Mouse (Mus musculus) retina, postnatal 7 days (tissue): ENCODE measurements around the gene Hspa4.
"Not testable (repeated sequence)": the region's sequence is repeated elsewhere in the genome, so short reads cannot be mapped to it uniquely, and the experiment has no call there.

Source experiments
- DNase-seq: peaks from one replicate; pipeline ENCODE4 v3.0.0-alpha.2; 2012; ENCODE audit warnings: low read depth, low spot score

Gene Hspa4

GRCm38 (mm10) chr11:53307558-53308065 lies 7.4 kb upstream of the Hspa4 start:
- no peak for DNase-seq

- no peak for DNase-seq
Observed at GRCm38 (mm10) chr11:53306965-53307364, 6.7 kb upstream of the Hspa4 start.

- no peak for DNase-seq
Observed at GRCm38 (mm10) chr11:53304044-53304840, 4.0 kb upstream of the Hspa4 start.

- DNase-seq: no peak
Observed at GRCm38 (mm10) chr11:53301167-53301515, 884 bp upstream of the Hspa4 start.

- peak; percentile 14 for DNase-seq
Observed at GRCm38 (mm10) chr11:53299551-53300329, 517 bp downstream of the Hspa4 start.

- no peak for DNase-seq
Observed at GRCm38 (mm10) chr11:53297947-53298860, 2.1 kb downstream of the Hspa4 start.

GRCm38 (mm10) chr11:53296880-53297279 lies 3.4 kb downstream of the Hspa4 start:
- DNase-seq: no peak

- no peak for DNase-seq
Observed at GRCm38 (mm10) chr11:53294441-53294840, 5.8 kb downstream of the Hspa4 start.

- DNase-seq: no peak
Observed at GRCm38 (mm10) chr11:53290871-53291270, 9.4 kb downstream of the Hspa4 start.

GRCm38 (mm10) chr11:53290187-53290586 lies 10.1 kb downstream of the Hspa4 start:
- DNase-seq: not testable (repeated sequence)

GRCm38 (mm10) chr11:53285885-53286284 lies 14.4 kb downstream of the Hspa4 start:
- DNase-seq: no peak

GRCm38 (mm10) chr11:53278411-53278810 lies 21.8 kb downstream of the Hspa4 start:
- DNase-seq: no peak

- DNase-seq: no peak
Observed at GRCm38 (mm10) chr11:53275358-53275757, 24.9 kb downstream of the Hspa4 start.

GRCm38 (mm10) chr11:53273313-53273712 lies 26.9 kb downstream of the Hspa4 start:
- DNase-seq: no peak

GRCm38 (mm10) chr11:53269596-53269995 lies 30.7 kb downstream of the Hspa4 start:
- no peak for DNase-seq

GRCm38 (mm10) chr11:53260556-53260955 lies 39.7 kb downstream of the Hspa4 start:
- no peak for DNase-seq

GRCm38 (mm10) chr11:53260056-53260455 lies 40.2 kb downstream of the Hspa4 start:
- DNase-seq: no peak

- DNase-seq: no peak
Observed at GRCm38 (mm10) chr11:53259047-53259632, 41.1 kb downstream of the Hspa4 start.

- DNase-seq: no peak
Observed at GRCm38 (mm10) chr11:53256914-53257313, 43.3 kb downstream of the Hspa4 start.

- DNase-seq: peak; percentile 38
Observed at GRCm38 (mm10) chr11:53254926-53255325, 45.3 kb downstream of the Hspa4 start.

- no peak for DNase-seq
Observed at GRCm38 (mm10) chr11:53254428-53254827, 45.8 kb downstream of the Hspa4 start.
